Mouse (Mus musculus) forebrain, embryonic 11.5 days (tissue): ENCODE measurements at regions not wholly inside any gene's neighbourhood (a gene's known extent, or its start where the extent isn't known, plus 50 kb on each side); places are given as distances from the start of the nearest gene placed in this dataset.

Experiments
- ATAC-seq: fragments of 200-750 bp; cut with Nextera tagmentation; replicated peaks from 2 replicates; pipeline ENCODE4 v1.8.0; 2017; ENCODE audit warnings: moderate TSS enrichment; ENCODE audit not compliant: low FRiP score
- DNase-seq: peaks from one replicate; pipeline ENCODE4 v3.0.0-alpha.2; 2017; ENCODE audit warnings: low spot score
- H3K27ac ChIP-seq: fragments of 300-500 bp; sonication (generic); 2 replicates; pipeline ENCODE4 v1.5.1; 2014; ENCODE audit warnings: low read depth, low read length
- H3K27me3 ChIP-seq: fragments of 300-500 bp; sonication (generic); 2 replicates; pipeline ENCODE4 v1.6.1; 2014; ENCODE audit warnings: mild to moderate bottlenecking, low read length, mixed read lengths; ENCODE audit not compliant: control insufficient read depth, insufficient read depth
- H3K36me3 ChIP-seq: fragments of 300-500 bp; sonication (generic); 2 replicates; pipeline ENCODE4 v1.6.1; 2014; ENCODE audit warnings: mild to moderate bottlenecking, low read length, moderate library complexity, mixed read lengths; ENCODE audit not compliant: control insufficient read depth, insufficient read depth
- H3K4me1 ChIP-seq: fragments of 300-500 bp; sonication (generic); replicated peaks from 2 replicates; pipeline ENCODE4 v1.6.1; 2014; ENCODE audit warnings: low read length, mixed read lengths; ENCODE audit not compliant: control insufficient read depth, insufficient read depth
- H3K4me2 ChIP-seq: fragments of 300-500 bp; sonication (generic); 2 replicates; pipeline ENCODE4 v1.6.1; 2014; ENCODE audit warnings: low read depth, mild to moderate bottlenecking, low read length, moderate library complexity, mixed read lengths; ENCODE audit not compliant: severe bottlenecking
- H3K4me3 ChIP-seq: fragments of 300-500 bp; sonication (generic); 2 replicates; pipeline ENCODE4 v1.5.1; 2014; ENCODE audit warnings: low read depth, low read length
- H3K9ac ChIP-seq: fragments of 300-500 bp; sonication (generic); 2 replicates; pipeline ENCODE4 v1.6.1; 2014; ENCODE audit warnings: low read length
- H3K9me3 ChIP-seq: fragments of 300-500 bp; sonication (generic); 2 replicates; pipeline ENCODE4 v1.6.1; 2016; ENCODE audit warnings: low read length, mixed read lengths; ENCODE audit not compliant: control insufficient read depth
- WGBS: fragments of 180-500 bp; shearing (Covaris S2); extraction: QIAGEN DNeasy Blood & Tissue Kit; methylation state at CpG from one replicate; pipeline ENCODE4 v1.1.7; 2014; 5-methylcytosine and 5-hydroxymethylcytosine counted together

DNA sequence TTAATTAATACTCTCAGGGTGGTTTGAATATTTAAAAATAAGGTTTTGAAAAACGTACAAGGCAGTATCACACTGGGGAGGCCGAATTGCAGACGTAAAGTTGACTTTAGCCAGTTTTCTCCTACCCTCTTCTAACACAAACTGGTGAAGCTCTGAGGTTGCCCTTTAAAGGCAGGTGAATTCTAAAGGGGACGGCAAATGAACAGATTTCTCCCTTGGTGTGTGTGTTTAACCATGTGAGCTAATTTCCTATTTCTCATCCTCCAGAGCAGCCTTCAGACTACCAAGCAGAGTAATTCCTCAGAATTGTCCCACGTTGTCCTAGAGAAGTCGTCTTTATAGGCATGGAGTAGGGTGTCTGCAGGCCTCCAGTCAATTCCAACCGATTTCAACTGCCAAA lies 143.1 kb upstream of the Adgrl4 start:
- Histone ChIP-seq H3K9me3 (no peaks in the 10 kb centered on the region), H3K36me3 (no peaks in the 10 kb centered on the region), H3K9ac (no peak overlapping the region), H3K27ac (no peak overlapping the region), H3K4me3 (no peak overlapping the region), H3K4me2 (no peak overlapping the region), H3K27me3 (no peaks in the 10 kb centered on the region), H3K4me1 (no peaks in the 10 kb centered on the region)
- 80% methylated on average over 7 of the region's 7 CpGs for WGBS
- DNase-seq (no peak), ATAC-seq (no peak)

DNA sequence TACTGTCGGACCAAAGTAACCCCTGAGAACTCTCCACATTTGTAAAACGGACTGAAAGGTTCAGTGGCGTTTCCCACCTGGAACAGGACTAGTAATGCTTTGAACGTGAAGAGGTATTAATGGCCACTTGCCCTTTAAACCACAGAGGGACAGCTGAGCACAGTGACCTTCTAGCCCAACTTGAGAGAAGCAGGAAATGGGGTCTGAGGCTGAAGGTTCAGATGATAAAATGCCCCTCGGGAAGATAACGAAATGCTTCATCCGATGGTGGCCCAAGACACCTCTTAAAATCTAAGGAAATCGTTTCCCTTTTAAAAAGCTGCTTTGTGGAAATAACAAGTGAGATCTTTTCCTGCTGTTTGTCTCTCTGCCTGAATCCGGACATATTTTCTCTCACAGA lies 142.7 kb upstream of the Adgrl4 start:
- Histone ChIP-seq H3K27ac (no peak overlapping the region), H3K27me3 (no peaks in the 10 kb centered on the region), H3K9me3 (no peaks in the 10 kb centered on the region), H3K36me3 (no peaks in the 10 kb centered on the region), H3K4me2 (no peak overlapping the region), H3K4me3 (no peak overlapping the region), H3K4me1 (no peaks in the 10 kb centered on the region), H3K9ac (no peak overlapping the region)
- ATAC-seq (no peak), DNase-seq (no peak)
- WGBS: 80% methylated on average over 9 of the region's 9 CpGs

DNA sequence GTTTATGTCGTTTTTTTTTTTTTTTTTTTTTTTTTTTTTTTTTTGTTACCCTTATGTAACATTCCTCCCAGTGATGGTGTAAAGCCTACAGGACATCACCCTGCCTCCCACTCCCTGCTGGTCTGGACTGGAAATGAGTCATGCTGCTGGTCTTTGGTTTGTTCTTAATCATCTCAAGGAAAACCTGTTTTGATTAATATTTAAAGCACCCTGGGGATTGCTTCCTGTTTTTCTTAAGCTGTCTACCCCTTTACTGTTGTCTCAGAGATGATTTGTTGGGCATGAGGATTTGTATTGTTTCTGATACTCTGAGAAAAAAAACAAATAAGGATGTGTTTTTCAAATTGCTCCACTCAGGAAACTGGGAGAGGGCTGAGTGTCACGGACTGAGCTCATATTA lies 139.4 kb upstream of the Adgrl4 start:
- H3K4me2 ChIP-seq: no peak overlapping the region
- H3K9me3 ChIP-seq: no peaks in the 10 kb centered on the region
- no peaks in the 10 kb centered on the region for H3K27me3 ChIP-seq
- no peak overlapping the region for H3K9ac ChIP-seq
- H3K27ac ChIP-seq: no peak overlapping the region
- no peak for ATAC-seq
- DNase-seq: no peak
- 74% methylated on average over 2 of the region's 2 CpGs for WGBS
- no peak overlapping the region for H3K4me3 ChIP-seq
- H3K4me1 ChIP-seq: no peaks in the 10 kb centered on the region
- no peaks in the 10 kb centered on the region for H3K36me3 ChIP-seq

DNA sequence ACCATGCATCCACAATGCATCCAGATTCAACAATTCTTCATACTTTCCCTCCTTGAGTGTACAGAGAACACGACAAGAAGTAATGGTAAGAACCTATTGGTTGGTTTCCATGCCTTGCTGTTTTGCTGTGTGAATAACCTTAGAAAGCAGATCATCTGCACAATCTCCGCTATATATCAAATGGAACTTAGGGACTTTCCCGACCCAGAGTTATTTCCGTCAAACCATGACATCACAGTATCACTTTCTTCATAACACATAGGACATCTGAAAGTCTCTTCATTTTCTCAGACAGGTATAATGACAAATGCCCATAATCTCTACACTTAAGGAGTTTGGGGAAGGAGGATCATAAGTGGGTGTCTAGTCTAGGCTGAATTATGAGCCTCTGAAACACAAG lies 132.3 kb upstream of the Adgrl4 start:
- WGBS: 93% methylated on average over 4 of the region's 4 CpGs
- no peak overlapping the region for H3K9ac ChIP-seq
- DNase-seq (no peak), ATAC-seq (no peak)
- H3K36me3 ChIP-seq: no peaks in the 10 kb centered on the region
- no peak overlapping the region for H3K27ac ChIP-seq
- no peak overlapping the region for H3K4me3 ChIP-seq
- H3K4me2 ChIP-seq: no peak overlapping the region
- no peaks in the 10 kb centered on the region for H3K4me1 ChIP-seq
- H3K27me3 ChIP-seq: no peaks in the 10 kb centered on the region
- H3K9me3 ChIP-seq: no peaks in the 10 kb centered on the region

DNA sequence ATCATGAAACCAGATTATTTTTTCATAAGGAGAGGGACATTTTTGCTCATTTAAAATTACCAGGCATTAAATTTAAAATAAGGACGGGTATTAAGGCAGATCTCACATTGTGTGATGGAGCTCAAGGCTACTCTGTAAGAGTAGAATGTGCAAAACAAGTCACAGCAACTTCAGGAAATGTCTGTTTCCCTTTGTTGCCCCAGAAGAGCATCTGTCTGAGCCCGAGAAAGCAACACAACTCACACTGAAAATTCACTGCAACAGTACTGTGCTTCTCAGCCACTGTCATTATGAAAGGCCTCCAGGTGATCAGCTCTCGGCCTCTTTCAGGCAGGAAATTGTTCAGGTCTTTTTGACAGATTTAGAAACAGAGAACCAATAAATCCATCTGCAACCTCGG lies 129.7 kb upstream of the Adgrl4 start:
- DNase-seq (no peak), ATAC-seq (no peak)
- no peaks in the 10 kb centered on the region for H3K9me3 ChIP-seq
- H3K4me2 ChIP-seq: no peak overlapping the region
- H3K36me3 ChIP-seq: no peaks in the 10 kb centered on the region
- no peak overlapping the region for H3K27ac ChIP-seq
- WGBS: 73% methylated on average over 4 of the region's 4 CpGs
- no peak overlapping the region for H3K9ac ChIP-seq
- H3K4me3 ChIP-seq: no peak overlapping the region
- H3K4me1 ChIP-seq: no peaks in the 10 kb centered on the region
- no peaks in the 10 kb centered on the region for H3K27me3 ChIP-seq

DNA sequence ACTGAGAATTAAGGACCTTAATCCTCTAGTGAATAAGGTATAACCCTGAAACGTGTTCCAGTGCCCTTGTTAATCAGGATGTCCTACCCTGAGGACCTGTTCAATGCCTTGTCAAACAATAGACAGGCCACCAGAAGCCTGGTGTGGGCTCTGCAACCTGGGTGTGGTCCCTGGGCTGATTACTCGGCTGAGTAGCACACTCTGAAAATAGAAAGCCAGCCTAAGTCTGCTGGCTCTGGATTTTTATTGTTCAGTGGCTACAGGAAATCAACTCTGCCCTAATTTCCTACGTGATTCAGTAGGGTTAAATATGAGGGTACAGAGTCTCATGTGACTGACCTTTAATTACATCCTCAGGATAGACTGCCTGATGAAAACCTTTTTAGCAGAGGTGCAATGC lies 113.9 kb upstream of the Adgrl4 start:
- no peaks in the 10 kb centered on the region for H3K36me3 ChIP-seq
- no peak for ATAC-seq
- whole genome bisulfite sequencing: 25% methylated on average over 3 of the region's 3 CpGs

DNA sequence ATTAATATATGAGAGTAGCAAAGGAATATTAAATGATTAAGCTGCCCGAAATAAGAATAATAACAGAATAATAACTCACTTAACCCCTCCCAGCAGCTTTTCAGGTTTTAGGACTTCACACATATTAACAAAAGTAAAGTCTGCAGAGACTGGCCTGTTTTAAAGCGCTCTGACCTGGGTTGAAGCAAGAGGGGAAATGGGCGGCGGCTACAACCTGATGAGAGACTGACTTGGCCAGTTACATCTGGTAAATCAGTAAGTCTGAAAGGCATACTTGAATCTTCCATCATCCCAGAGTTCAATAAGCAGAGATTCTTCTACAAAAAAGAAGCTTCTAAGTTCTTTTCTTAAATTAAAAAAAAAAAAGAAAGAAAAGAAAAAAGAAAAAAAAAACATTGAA lies 107.9 kb upstream of the Adgrl4 start:
- Histone ChIP-seq H3K4me3 (no peak overlapping the region), H3K36me3 (no peaks in the 10 kb centered on the region), H3K9me3 (no peaks in the 10 kb centered on the region), H3K4me1 (no peaks in the 10 kb centered on the region; the same call in 1 of the 2 replicates), H3K27me3 (no peaks in the 10 kb centered on the region), H3K4me2 (no peak overlapping the region), H3K9ac (no peak overlapping the region), H3K27ac (no peak overlapping the region)
- DNase-seq (no peak), ATAC-seq (no peak)
- 94% methylated on average over 4 of the region's 4 CpGs for WGBS

More for the DNA sequence above, 113.9 kb upstream of the Adgrl4 start:
- Histone ChIP-seq H3K27me3 (no peaks in the 10 kb centered on the region), H3K27ac (no peak overlapping the region), H3K4me3 (no peak overlapping the region), H3K4me2 (no peak overlapping the region), H3K9ac (no peak overlapping the region), H3K9me3 (no peaks in the 10 kb centered on the region), H3K4me1 (no peaks in the 10 kb centered on the region)
- no peak for DNase-seq

DNA sequence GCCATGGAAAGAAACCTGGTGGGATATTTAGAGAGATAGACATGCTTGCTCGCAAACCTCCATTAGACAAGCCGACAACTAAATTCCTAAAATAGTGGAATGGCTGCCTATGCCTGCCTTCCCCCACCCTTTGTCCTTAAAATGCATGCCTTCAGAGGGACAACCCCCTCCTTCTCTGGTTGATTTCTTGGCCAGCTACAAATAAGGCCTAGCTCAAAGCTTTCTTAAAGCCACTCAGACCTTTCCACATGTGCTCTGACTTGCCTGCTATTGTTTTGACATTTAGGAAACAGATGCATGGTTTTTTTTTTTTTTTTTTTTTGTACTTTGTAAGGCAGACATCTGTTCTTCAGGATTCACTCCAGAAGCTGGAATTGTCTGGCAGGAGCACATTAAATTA lies 105.8 kb upstream of the Adgrl4 start:
- no peak for DNase-seq
- H3K9me3 ChIP-seq: no peaks in the 10 kb centered on the region
- no peak for ATAC-seq
- no peaks in the 10 kb centered on the region for H3K27me3 ChIP-seq
- H3K4me2 ChIP-seq: no peak overlapping the region
- WGBS: 74% methylated on average over 2 of the region's 2 CpGs
- H3K36me3 ChIP-seq: no peaks in the 10 kb centered on the region
- H3K9ac ChIP-seq: no peak overlapping the region
- no peak overlapping the region for H3K4me3 ChIP-seq
- H3K27ac ChIP-seq: no peak overlapping the region
- no peaks in the 10 kb centered on the region; the same call in 1 of the 2 replicates for H3K4me1 ChIP-seq

DNA sequence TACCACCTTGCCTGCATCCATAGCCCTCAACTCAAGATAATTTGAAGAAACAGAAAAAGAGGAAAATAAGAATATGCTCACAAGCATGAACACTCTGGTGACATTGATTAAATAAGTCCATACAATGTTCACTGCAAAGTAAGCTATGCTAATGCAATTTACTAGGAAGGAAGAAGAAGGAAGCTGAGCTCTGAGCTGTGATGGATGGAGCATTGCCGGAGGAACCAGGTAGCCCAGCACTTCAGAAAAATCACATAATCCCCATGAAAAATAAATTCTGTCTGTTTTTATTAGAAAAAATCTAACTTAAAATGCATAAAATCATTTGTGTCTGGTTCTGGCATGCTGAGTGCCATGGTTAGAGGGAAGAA lies 105.4 kb upstream of the Adgrl4 start:
- ATAC-seq (no peak), DNase-seq (no peak)
- no peaks in the 10 kb centered on the region for H3K36me3 ChIP-seq
- H3K27ac ChIP-seq: no peak overlapping the region
- no peak overlapping the region for H3K9ac ChIP-seq
- H3K4me1 ChIP-seq: no peaks in the 10 kb centered on the region; the same call in 1 of the 2 replicates
- no peak overlapping the region for H3K4me2 ChIP-seq
- H3K4me3 ChIP-seq: no peak overlapping the region
- WGBS: 70% methylated on average over 1 of the region's 1 CpGs
- no peaks in the 10 kb centered on the region for H3K27me3 ChIP-seq
- H3K9me3 ChIP-seq: no peaks in the 10 kb centered on the region
